8 mouse cellular contexts compared by ENCODE assay signal in the genomic region with DNA sequence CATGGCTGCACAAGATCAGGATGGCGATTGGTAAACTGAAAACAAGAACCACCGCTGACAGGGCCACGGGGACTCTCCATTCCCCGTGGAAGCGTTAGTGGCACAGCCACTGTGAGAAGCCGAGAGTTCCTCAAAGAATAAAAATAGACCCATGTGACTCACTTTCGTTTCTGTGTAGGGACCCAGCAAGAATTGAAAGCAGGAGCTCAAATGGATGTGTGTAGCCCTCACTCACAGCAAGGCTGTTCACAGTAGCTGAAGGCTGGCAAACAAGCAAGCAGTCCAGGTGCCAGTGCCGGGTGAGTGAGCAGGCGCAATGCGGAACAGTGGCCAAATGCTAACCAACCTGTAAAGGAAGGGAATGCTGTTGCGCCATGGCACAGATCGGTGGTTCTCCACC. TPM values are rescaled to one million over a fixed set of nuclear protein-coding genes. Genes with fewer than 3 reads are reported as not detected.
DNase-seq lines count a peak whose midpoint lies in the region; ATAC-seq and TF ChIP-seq lines count a peak whose summit lies in the region.

No protein-coding gene starts in this region.

- no peak for TF ChIP-seq CTCF in intestine, postnatal 0 days (IDR thresholded peaks at IDR 0.05; ENCODE audit: low read depth)

- H3K9me3 ChIP-seq in intestine, embryonic 16.5 days (ENCODE audit: control insufficient read depth, low read length) = no peaks in the 10 kb centered on the region
- no peaks in the 10 kb centered on the region for H3K9me3 ChIP-seq in intestine, postnatal 0 days (ENCODE audit: control insufficient read depth)
- no peaks in the 10 kb centered on the region for H3K9me3 ChIP-seq in liver, embryonic 11.5 days (ENCODE audit: control insufficient read depth, low read length)
- H3K9me3 ChIP-seq in heart, embryonic 11.5 days (replicated peaks; ENCODE audit: control insufficient read depth, low read length) = no peaks in the 10 kb centered on the region

- H3K4me2 ChIP-seq in intestine, embryonic 16.5 days (ENCODE audit: low read depth, low read length) = no peak overlapping the region
- no peak overlapping the region for H3K4me2 ChIP-seq in intestine, postnatal 0 days (replicated peaks; ENCODE audit: low read depth)
- H3K4me2 ChIP-seq in liver, embryonic 11.5 days = no peak overlapping the region
- no peak overlapping the region for H3K4me2 ChIP-seq in heart, embryonic 11.5 days

- peak overlapping the region; percentile 6; the same call in 1 of the 2 replicates for H3K27ac ChIP-seq in intestine, embryonic 16.5 days (ENCODE audit: low read length)
- H3K27ac ChIP-seq in intestine, postnatal 0 days (ENCODE audit: low read depth, low read length) = no peak overlapping the region
- H3K27ac ChIP-seq in liver, embryonic 11.5 days (ENCODE audit: low read depth, low read length) = no peak overlapping the region
- H3K27ac ChIP-seq in heart, embryonic 11.5 days (ENCODE audit: low read depth, low read length) = no peak overlapping the region

- H3K36me3 ChIP-seq in intestine, embryonic 16.5 days (ENCODE audit: control insufficient read depth, insufficient read depth, low read length) = no peaks in the 10 kb centered on the region; the same call in 1 of the 2 replicates
- H3K36me3 ChIP-seq in intestine, postnatal 0 days (ENCODE audit: control insufficient read depth, insufficient read depth) = no peaks in the 10 kb centered on the region
- no peaks in the 10 kb centered on the region for H3K36me3 ChIP-seq in liver, embryonic 11.5 days (ENCODE audit: control insufficient read depth, insufficient read depth, low read length)
- no peaks in the 10 kb centered on the region for H3K36me3 ChIP-seq in heart, embryonic 11.5 days (ENCODE audit: control insufficient read depth, insufficient read depth, low read length)

- no peaks in the 10 kb centered on the region for H3K27me3 ChIP-seq in intestine, embryonic 16.5 days (replicated peaks; ENCODE audit: control insufficient read depth, insufficient read depth, low read length)
- H3K27me3 ChIP-seq in intestine, postnatal 0 days (replicated peaks; ENCODE audit: control insufficient read depth, insufficient read depth, low read length) = 0 out of 2 replicates have a peak, but pooled peaks cover 6% of the 10 kb centered on the region
- no peaks in the 10 kb centered on the region for H3K27me3 ChIP-seq in liver, embryonic 11.5 days (replicated peaks; ENCODE audit: control insufficient read depth, insufficient read depth, low read length)
- no peaks in the 10 kb centered on the region for H3K27me3 ChIP-seq in heart, embryonic 11.5 days (ENCODE audit: control insufficient read depth, insufficient read depth, low read length)

- H3K4me1 ChIP-seq in intestine, embryonic 16.5 days (ENCODE audit: control insufficient read depth, insufficient read depth, low read length) = 0 out of 2 replicates have a peak, but pooled peaks cover 14% of the 10 kb centered on the region
- no peaks in the 10 kb centered on the region for H3K4me1 ChIP-seq in intestine, postnatal 0 days (replicated peaks; ENCODE audit: control insufficient read depth, insufficient read depth, low read length)
- no peaks in the 10 kb centered on the region; the same call in 1 of the 2 replicates for H3K4me1 ChIP-seq in liver, embryonic 11.5 days (replicated peaks; ENCODE audit: control insufficient read depth, insufficient read depth, low read length)
- 0 out of 2 replicates have a peak, but pooled peaks cover 6% of the 10 kb centered on the region for H3K4me1 ChIP-seq in heart, embryonic 11.5 days (ENCODE audit: control insufficient read depth, insufficient read depth, low read length)

- H3K9ac ChIP-seq in intestine, embryonic 16.5 days (ENCODE audit: low read depth, low read length) = no peak overlapping the region
- no peak overlapping the region for H3K9ac ChIP-seq in intestine, postnatal 0 days (ENCODE audit: low read depth, low read length)
- H3K9ac ChIP-seq in liver, embryonic 11.5 days (ENCODE audit: low read depth, low read length) = no peak overlapping the region
- no peak overlapping the region for H3K9ac ChIP-seq in heart, embryonic 11.5 days (ENCODE audit: low read depth, low read length)

- peak; percentile 69 for DNase-seq in cerebellum, adult 9-10 months
- DNase-seq in kidney, postnatal 14 days = peak; percentile 79
- DNase-seq in monocyte, adult 2 months (ENCODE audit: low read depth in 1 of 2, low spot score in 2 of 2) = peak; percentile 33 to 39
- DNase-seq in urinary bladder, postnatal 25 days (ENCODE audit: low spot score) = no peak
- no peak for DNase-seq in liver, embryonic 11.5 days (ENCODE audit: low spot score)

- no peak for ATAC-seq in intestine, embryonic 16.5 days
- no peak for ATAC-seq in intestine, postnatal 0 days
- ATAC-seq in liver, embryonic 11.5 days (replicated peaks; ENCODE audit: low FRiP score) = no peak
- ATAC-seq in heart, embryonic 11.5 days (replicated peaks; ENCODE audit: insufficient number of reproducible peaks, low FRiP score, low TSS enrichment) = no peak

- no peak overlapping the region for H3K4me3 ChIP-seq in intestine, embryonic 16.5 days (ENCODE audit: low read length)
- H3K4me3 ChIP-seq in intestine, postnatal 0 days (ENCODE audit: low read depth, low read length) = no peak overlapping the region
- H3K4me3 ChIP-seq in liver, embryonic 11.5 days (ENCODE audit: low read depth, low read length) = no peak overlapping the region
- H3K4me3 ChIP-seq in heart, embryonic 11.5 days (ENCODE audit: low read depth, low read length) = no peak overlapping the region

- 75% methylated on average over 12 of the region's 12 CpGs for WGBS in intestine, embryonic 16.5 days
- WGBS in intestine, postnatal 0 days = 81% methylated on average over 12 of the region's 12 CpGs
- 76% methylated on average over 12 of the region's 12 CpGs for WGBS in liver, embryonic 11.5 days
- 79% methylated on average over 12 of the region's 12 CpGs for WGBS in heart, embryonic 11.5 days (ENCODE audit: insufficient replicate concordance)

RNA-seq across cellular contexts. Expression of a gene that starts 36.4 kb away (rescaled TPM):
- polyA plus RNA-seq in intestine, embryonic 16.5 days (2015; fragmentation: Nextera tagmentation; extraction: Ambion mirVana) = 5.9 and 6.7 TPM in 2 replicates
- 5.6 and 5.8 TPM in 2 replicates for polyA plus RNA-seq in intestine, postnatal 0 days (2015; fragmentation: Nextera tagmentation; extraction: Ambion mirVana)
- polyA plus RNA-seq in liver, embryonic 11.5 days (2014; fragmentation: Nextera tagmentation; extraction: Ambion mirVana) = 3.5 and 4.2 TPM in 2 replicates
- polyA plus RNA-seq in heart, embryonic 11.5 days (2014; fragmentation: Nextera tagmentation; extraction: Ambion mirVana) = 1.1 and 1.5 TPM in 2 replicates

Comparison
In these comparisons a context has a peak if more than half of its experiments do, and no peak if none do; other contexts are left out.
1. DNase-seq: peak in cerebellum, adult 9-10 months (single experiment), kidney, postnatal 14 days (single experiment) and monocyte, adult 2 months (2 of 2); none in urinary bladder, postnatal 25 days (single experiment) and liver, embryonic 11.5 days (single experiment).